Mouse (Mus musculus): ENCODE data around the gene Gbf1. TPM values are rescaled to one million over a fixed set of nuclear protein-coding genes. Genes with fewer than 3 reads are reported as not detected.
A peak's percentile ranks its signal among the peaks of the same experiment; 100 is the strongest.
"Not testable (repeated sequence)": the region's sequence is repeated elsewhere in the genome, so short reads cannot be mapped to it uniquely, and the experiment has no call there.

Gene Gbf1
- polyA plus RNA-seq, 1 experiment from 2014 or later = 18.3 TPM

- no peaks in the 10 kb centered on the region for H3K9me3 ChIP-seq (replicated peaks)
- peaks cover 30% of the 10 kb centered on the region for H3K4me1 ChIP-seq (replicated peaks)
- H3K4me2 ChIP-seq = peak overlapping the region; percentile 79
- WGBS (ENCODE audit: insufficient replicate concordance) = under 1% methylated on average over 27 of the region's 27 CpGs
- H3K27me3 ChIP-seq = peaks cover 83% of the 10 kb centered on the region
- no peaks in the 10 kb centered on the region for H3K36me3 ChIP-seq (replicated peaks)
- H3K9ac ChIP-seq = peak overlapping the region; percentile 21; the same call in 1 of the 2 replicates
- no peak overlapping the region for H3K27ac ChIP-seq (replicated peaks)
- peak; percentile 23 for ATAC-seq (ENCODE audit: insufficient read depth)
- peak overlapping the region; percentile 55 for H3K4me3 ChIP-seq (replicated peaks)
These were observed 3.9 kb upstream of the Gbf1 start for GRCm38 (mm10) chr19:46148372-46148760.

GRCm38 (mm10) chr19:46149091-46149490 is 3.2 kb upstream of the Gbf1 start:
- peak overlapping the region; percentile 79 for H3K4me2 ChIP-seq
- peaks cover 37% of the 10 kb centered on the region for H3K4me1 ChIP-seq (replicated peaks)
- no peaks in the 10 kb centered on the region for H3K36me3 ChIP-seq (replicated peaks)
- no peak overlapping the region for H3K9ac ChIP-seq
- H3K4me3 ChIP-seq (replicated peaks) = no peak overlapping the region; the same call in 1 of the 2 replicates
- whole genome bisulfite sequencing (ENCODE audit: insufficient replicate concordance) = 28% methylated on average over 12 of the region's 12 CpGs
- H3K27ac ChIP-seq (replicated peaks) = no peak overlapping the region
- ATAC-seq (ENCODE audit: insufficient read depth) = no peak
- H3K27me3 ChIP-seq = peaks cover 76% of the 10 kb centered on the region
- no peaks in the 10 kb centered on the region for H3K9me3 ChIP-seq (replicated peaks)

GRCm38 (mm10) chr19:46165950-46166349 is 13.6 kb downstream of the Gbf1 start:
- no peak overlapping the region for H3K27ac ChIP-seq (replicated peaks)
- H3K9ac ChIP-seq = no peak overlapping the region
- no peak overlapping the region for H3K4me3 ChIP-seq (replicated peaks)
- no peaks in the 10 kb centered on the region for H3K4me1 ChIP-seq (replicated peaks)
- no peaks in the 10 kb centered on the region for H3K27me3 ChIP-seq
- no peak overlapping the region for H3K4me2 ChIP-seq
- peaks cover 34% of the 10 kb centered on the region for H3K36me3 ChIP-seq (replicated peaks)
- WGBS (ENCODE audit: insufficient replicate concordance) = 78% methylated on average over 3 of the region's 3 CpGs
- no peaks in the 10 kb centered on the region for H3K9me3 ChIP-seq (replicated peaks)
- no peak for ATAC-seq (ENCODE audit: insufficient read depth)

GRCm38 (mm10) chr19:46167169-46167568 is 14.9 kb downstream of the Gbf1 start:
- not testable (repeated sequence) for H3K27ac ChIP-seq (replicated peaks); H3K4me3 ChIP-seq (replicated peaks); ATAC-seq (ENCODE audit: insufficient read depth); H3K9ac ChIP-seq; H3K4me1 ChIP-seq (replicated peaks); H3K27me3 ChIP-seq; H3K4me2 ChIP-seq; H3K9me3 ChIP-seq (replicated peaks)
- peaks cover 39% of the 10 kb centered on the region for H3K36me3 ChIP-seq (replicated peaks)
- 80% methylated on average over 2 of the region's 2 CpGs for WGBS (ENCODE audit: insufficient replicate concordance)

GRCm38 (mm10) chr19:46169396-46169795 is 17.1 kb downstream of the Gbf1 start:
- WGBS (ENCODE audit: insufficient replicate concordance) = 64% methylated on average over 3 of the region's 3 CpGs
- Histone ChIP-seq H3K27me3 (no peaks in the 10 kb centered on the region), H3K9ac (no peak overlapping the region), H3K9me3 (replicated peaks) (no peaks in the 10 kb centered on the region), H3K4me1 (replicated peaks) (no peaks in the 10 kb centered on the region), H3K36me3 (replicated peaks) (peaks cover 35% of the 10 kb centered on the region), H3K27ac (replicated peaks) (no peak overlapping the region), H3K4me2 (no peak overlapping the region), H3K4me3 (replicated peaks) (no peak overlapping the region)
- ATAC-seq (ENCODE audit: insufficient read depth) = no peak

- H3K27me3 ChIP-seq = no peaks in the 10 kb centered on the region
- ATAC-seq (ENCODE audit: insufficient read depth) = no peak
These were observed 17.6 kb downstream of the Gbf1 start for GRCm38 (mm10) chr19:46169913-46170312.

GRCm38 (mm10) chr19:46172541-46172940 is 20.2 kb downstream of the Gbf1 start:
- WGBS (ENCODE audit: insufficient replicate concordance) = 58% methylated on average over 5 of the region's 5 CpGs
- peaks cover 16% of the 10 kb centered on the region; the same call in 1 of the 2 replicates for H3K36me3 ChIP-seq (replicated peaks)
- no peak overlapping the region for H3K4me3 ChIP-seq (replicated peaks)
- no peak overlapping the region for H3K27ac ChIP-seq (replicated peaks)
- no peak for ATAC-seq (ENCODE audit: insufficient read depth)
- H3K4me2 ChIP-seq = no peak overlapping the region
- no peaks in the 10 kb centered on the region for H3K9me3 ChIP-seq (replicated peaks)
- H3K4me1 ChIP-seq (replicated peaks) = no peaks in the 10 kb centered on the region
- no peak overlapping the region for H3K9ac ChIP-seq
- H3K27me3 ChIP-seq = no peaks in the 10 kb centered on the region

More at GRCm38 (mm10) chr19:46169913-46170312, 17.6 kb downstream of the Gbf1 start:
- peaks cover 30% of the 10 kb centered on the region for H3K36me3 ChIP-seq (replicated peaks)
- H3K4me1 ChIP-seq (replicated peaks) = no peaks in the 10 kb centered on the region
- no peak overlapping the region for H3K4me3 ChIP-seq (replicated peaks)
- no peak overlapping the region for H3K9ac ChIP-seq
- H3K27ac ChIP-seq (replicated peaks) = no peak overlapping the region
- H3K9me3 ChIP-seq (replicated peaks) = no peaks in the 10 kb centered on the region
- H3K4me2 ChIP-seq = no peak overlapping the region
- WGBS (ENCODE audit: insufficient replicate concordance) = 58% methylated on average over 1 of the region's 1 CpGs

- peaks cover 16% of the 10 kb centered on the region; the same call in 1 of the 2 replicates for H3K36me3 ChIP-seq (replicated peaks)
- no peak overlapping the region for H3K4me2 ChIP-seq
- H3K9ac ChIP-seq = no peak overlapping the region
- no peaks in the 10 kb centered on the region for H3K4me1 ChIP-seq (replicated peaks)
- H3K27me3 ChIP-seq = no peaks in the 10 kb centered on the region
- no peak overlapping the region for H3K27ac ChIP-seq (replicated peaks)
- ATAC-seq (ENCODE audit: insufficient read depth) = no peak
- no peaks in the 10 kb centered on the region for H3K9me3 ChIP-seq (replicated peaks)
- no peak overlapping the region for H3K4me3 ChIP-seq (replicated peaks)
These were observed 22.9 kb downstream of the Gbf1 start for GRCm38 (mm10) chr19:46175173-46175572.

GRCm38 (mm10) chr19:46177046-46177445 is 24.7 kb downstream of the Gbf1 start:
- no peak for ATAC-seq (ENCODE audit: insufficient read depth)
- H3K27ac ChIP-seq (replicated peaks) = no peak overlapping the region
- H3K9ac ChIP-seq = no peak overlapping the region
- no peak overlapping the region for H3K4me3 ChIP-seq (replicated peaks)
- H3K27me3 ChIP-seq = no peaks in the 10 kb centered on the region
- no peak overlapping the region for H3K4me2 ChIP-seq
- H3K36me3 ChIP-seq (replicated peaks) = peaks cover 6% of the 10 kb centered on the region; the same call in 1 of the 2 replicates
- H3K9me3 ChIP-seq (replicated peaks) = no peaks in the 10 kb centered on the region
- no peaks in the 10 kb centered on the region for H3K4me1 ChIP-seq (replicated peaks)
- WGBS (ENCODE audit: insufficient replicate concordance) = 62% methylated on average over 5 of the region's 5 CpGs

GRCm38 (mm10) chr19:46180274-46180673 is 28.0 kb downstream of the Gbf1 start:
- Histone ChIP-seq H3K4me3 (replicated peaks) (no peak overlapping the region), H3K36me3 (replicated peaks) (0 out of 2 replicates have a peak, but pooled peaks cover 3% of the 10 kb centered on the region), H3K27me3 (no peaks in the 10 kb centered on the region), H3K9me3 (replicated peaks) (no peaks in the 10 kb centered on the region), H3K9ac (no peak overlapping the region), H3K4me1 (replicated peaks) (no peaks in the 10 kb centered on the region), H3K4me2 (no peak overlapping the region), H3K27ac (replicated peaks) (no peak overlapping the region)
- WGBS (ENCODE audit: insufficient replicate concordance) = 60% methylated on average over 2 of the region's 2 CpGs
- ATAC-seq (ENCODE audit: insufficient read depth) = no peak

GRCm38 (mm10) chr19:46182241-46182640 is 29.9 kb downstream of the Gbf1 start:
- no peak overlapping the region for H3K4me2 ChIP-seq
- H3K36me3 ChIP-seq (replicated peaks) = 0 out of 2 replicates have a peak, but pooled peaks cover 3% of the 10 kb centered on the region
- H3K9me3 ChIP-seq (replicated peaks) = no peaks in the 10 kb centered on the region
- H3K4me1 ChIP-seq (replicated peaks) = no peaks in the 10 kb centered on the region
- no peak overlapping the region for H3K27ac ChIP-seq (replicated peaks)
- ATAC-seq (ENCODE audit: insufficient read depth) = no peak
- H3K27me3 ChIP-seq = no peaks in the 10 kb centered on the region
- H3K9ac ChIP-seq = no peak overlapping the region
- 82% methylated on average over 3 of the region's 3 CpGs for WGBS (ENCODE audit: insufficient replicate concordance)
- H3K4me3 ChIP-seq (replicated peaks) = no peak overlapping the region

- Histone ChIP-seq H3K4me2 (no peak overlapping the region), H3K27me3 (no peaks in the 10 kb centered on the region), H3K4me1 (replicated peaks) (0 out of 2 replicates have a peak, but pooled peaks cover 3% of the 10 kb centered on the region), H3K4me3 (replicated peaks) (no peak overlapping the region), H3K36me3 (replicated peaks) (0 out of 2 replicates have a peak, but pooled peaks cover 3% of the 10 kb centered on the region), H3K9me3 (replicated peaks) (no peaks in the 10 kb centered on the region), H3K27ac (replicated peaks) (no peak overlapping the region), H3K9ac (no peak overlapping the region)
- no peak for ATAC-seq (ENCODE audit: insufficient read depth)
- 16% methylated on average over 3 of the region's 3 CpGs for WGBS (ENCODE audit: insufficient replicate concordance)
These were observed 34.3 kb downstream of the Gbf1 start for GRCm38 (mm10) chr19:46186611-46187010.

All from liver, embryonic 15.5 days (tissue).